Comparison of ENCODE assay signal across 8 mouse cellular contexts in genomic region chr17:32320597-32321389, GRCm38 (mm10). TPM values are rescaled to one million over a fixed set of nuclear protein-coding genes. Genes with fewer than 3 reads are reported as not detected.
DNase-seq lines count a peak whose midpoint lies in the region; ATAC-seq lines count a peak whose summit lies in the region.

Akap8 (minus strand) TSS chr17:32321238.

- ATAC-seq in inflammation-experienced regulatory T-cells, adult 6 months = peak; percentile 97
- peak; percentile 92 for ATAC-seq in megakaryocyte-erythroid progenitor cell, adult 5-6 weeks (replicated peaks; ENCODE audit: low FRiP score, low TSS enrichment, poor library complexity, severe bottlenecking)

- DNase-seq in adrenal gland, adult (ENCODE audit: inconsistent age in 2 of 2, low spot score in 1 of 2) = peak; percentile 99
- DNase-seq in embryo, embryonic 10.5 days (ENCODE audit: low spot score) = peak; percentile 99
- peak; percentile 98 for DNase-seq in gastrocnemius, postnatal 14 days
- DNase-seq in left cerebral cortex, postnatal 10 days (ENCODE audit: extremely low spot score in 1 of 2, low spot score in 2 of 2) = peak; percentile 99
- peak; percentile 98 for DNase-seq in right cerebral cortex, postnatal 25 days
- peak; percentile 96 to 97 for DNase-seq in urinary bladder, postnatal 4 days (ENCODE audit: low spot score in 2 of 2)

- intact Hi-C loops in gastrocnemius, postnatal 14 days (cut with DNase I; ENCODE audit: low total_unique reads) = no loop called here
- intact Hi-C loops in left cerebral cortex, postnatal 10 days (cut with DNase I) = no loop called here

RNA-seq across cellular contexts. Expression of gene Akap8, which starts in this region (rescaled TPM):
- total RNA-seq in gastrocnemius, postnatal 14 days (2021) = 10 to 100 TPM; 29.3 to 30.5 TPM
- polyA plus RNA-seq in inflammation-experienced regulatory T-cells, adult 6 months (2017; shearing (Covaris generic)) = 100 to 1,000 TPM; 122 to 190 (median 146) TPM
- 10 to 100 TPM; 90.9 to 94.2 TPM for total RNA-seq in left cerebral cortex, postnatal 10 days (2021)
- total RNA-seq in megakaryocyte-erythroid progenitor cell, adult 5-6 weeks (2014; fragmentation: Nextera tagmentation) = 124 and 135 TPM in 2 replicates
- 208 and 214 TPM in 2 replicates for total RNA-seq in megakaryocyte-erythroid progenitor cell, adult 5-6 weeks (2017)

Comparison
In these comparisons a context has a peak if more than half of its experiments do, and no peak if none do; other contexts are left out.
1. Peak in every context shown above with its lines: DNase-seq and ATAC-seq.